Mouse (Mus musculus): Measurements from ENCODE around the gene Itpr1. TPM values are rescaled to one million over a fixed set of nuclear protein-coding genes. Genes with fewer than 3 reads are reported as not detected.

The Itpr1 gene
- polyA plus RNA-seq, 1 experiment from 2014 or later: 6.5 TPM

GRCm38 (mm10) chr6:108494994-108495393 is 282.1 kb downstream of the Itpr1 start:
- Histone ChIP-seq H3K36me3 (replicated peaks; ENCODE audit: control insufficient read depth, insufficient read depth, low read depth, low read length) (no peaks in the 10 kb centered on the region), H3K9me3 (replicated peaks; ENCODE audit: control insufficient read depth, low read length) (no peaks in the 10 kb centered on the region), H3K27me3 (ENCODE audit: control insufficient read depth, insufficient read depth, low read length) (no peaks in the 10 kb centered on the region), H3K4me2 (ENCODE audit: low read depth, low read length) (no peak overlapping the region), H3K4me3 (ENCODE audit: low read depth, low read length) (no peak overlapping the region), H3K9ac (replicated peaks; ENCODE audit: low read length) (no peak overlapping the region), H3K27ac (replicated peaks; ENCODE audit: low read depth, low read length) (no peak overlapping the region), H3K4me1 (ENCODE audit: control insufficient read depth, insufficient read depth, low read length) (no peaks in the 10 kb centered on the region)
- 88% methylated on average over 6 of the region's 6 CpGs for WGBS
- DNase-seq (ENCODE audit: low spot score): no peak
- ATAC-seq (replicated peaks; ENCODE audit: insufficient number of reproducible peaks, low FRiP score, low TSS enrichment, low read depth): no peak

- DNase-seq (ENCODE audit: low spot score) (no peak), ATAC-seq (replicated peaks; ENCODE audit: insufficient number of reproducible peaks, low FRiP score, low TSS enrichment, low read depth) (no peak)
- Histone ChIP-seq H3K4me1 (ENCODE audit: control insufficient read depth, insufficient read depth, low read length) (no peaks in the 10 kb centered on the region), H3K27ac (replicated peaks; ENCODE audit: low read depth, low read length) (no peak overlapping the region), H3K27me3 (ENCODE audit: control insufficient read depth, insufficient read depth, low read length) (no peaks in the 10 kb centered on the region), H3K4me2 (ENCODE audit: low read depth, low read length) (no peak overlapping the region), H3K9ac (replicated peaks; ENCODE audit: low read length) (no peak overlapping the region), H3K36me3 (replicated peaks; ENCODE audit: control insufficient read depth, insufficient read depth, low read depth, low read length) (no peaks in the 10 kb centered on the region), H3K4me3 (ENCODE audit: low read depth, low read length) (no peak overlapping the region), H3K9me3 (replicated peaks; ENCODE audit: control insufficient read depth, low read length) (no peaks in the 10 kb centered on the region)
- 88% methylated on average over 7 of the region's 7 CpGs for WGBS
Measured at GRCm38 (mm10) chr6:108498070-108498469, 285.2 kb downstream of the Itpr1 start.

- H3K4me2 ChIP-seq (ENCODE audit: low read depth, low read length): no peak overlapping the region
- no peaks in the 10 kb centered on the region for H3K36me3 ChIP-seq (replicated peaks; ENCODE audit: control insufficient read depth, insufficient read depth, low read depth, low read length)
- 90% methylated on average over 5 of the region's 5 CpGs for WGBS
- no peak overlapping the region for H3K27ac ChIP-seq (replicated peaks; ENCODE audit: low read depth, low read length)
- no peaks in the 10 kb centered on the region for H3K27me3 ChIP-seq (ENCODE audit: control insufficient read depth, insufficient read depth, low read length)
- no peak for DNase-seq (ENCODE audit: low spot score)
- no peak overlapping the region for H3K9ac ChIP-seq (replicated peaks; ENCODE audit: low read length)
- no peak overlapping the region for H3K4me3 ChIP-seq (ENCODE audit: low read depth, low read length)
- no peak for ATAC-seq (replicated peaks; ENCODE audit: insufficient number of reproducible peaks, low FRiP score, low TSS enrichment, low read depth)
- no peaks in the 10 kb centered on the region for H3K9me3 ChIP-seq (replicated peaks; ENCODE audit: control insufficient read depth, low read length)
- H3K4me1 ChIP-seq (ENCODE audit: control insufficient read depth, insufficient read depth, low read length): no peaks in the 10 kb centered on the region
Measured at GRCm38 (mm10) chr6:108503651-108504050, 290.8 kb downstream of the Itpr1 start.

GRCm38 (mm10) chr6:108504717-108505116 is 291.8 kb downstream of the Itpr1 start:
- H3K4me3 ChIP-seq (ENCODE audit: low read depth, low read length): no peak overlapping the region
- no peaks in the 10 kb centered on the region for H3K36me3 ChIP-seq (replicated peaks; ENCODE audit: control insufficient read depth, insufficient read depth, low read depth, low read length)
- H3K9ac ChIP-seq (replicated peaks; ENCODE audit: low read length): no peak overlapping the region
- no peak for DNase-seq (ENCODE audit: low spot score)
- ATAC-seq (replicated peaks; ENCODE audit: insufficient number of reproducible peaks, low FRiP score, low TSS enrichment, low read depth): no peak
- no peaks in the 10 kb centered on the region for H3K9me3 ChIP-seq (replicated peaks; ENCODE audit: control insufficient read depth, low read length)
- H3K4me1 ChIP-seq (ENCODE audit: control insufficient read depth, insufficient read depth, low read length): no peaks in the 10 kb centered on the region
- WGBS: 88% methylated on average over 7 of the region's 7 CpGs
- no peak overlapping the region for H3K27ac ChIP-seq (replicated peaks; ENCODE audit: low read depth, low read length)
- H3K27me3 ChIP-seq (ENCODE audit: control insufficient read depth, insufficient read depth, low read length): no peaks in the 10 kb centered on the region
- H3K4me2 ChIP-seq (ENCODE audit: low read depth, low read length): no peak overlapping the region

- H3K9ac ChIP-seq (replicated peaks; ENCODE audit: low read length): no peak overlapping the region
- no peak for DNase-seq (ENCODE audit: low spot score)
- H3K9me3 ChIP-seq (replicated peaks; ENCODE audit: control insufficient read depth, low read length): no peaks in the 10 kb centered on the region
- H3K27me3 ChIP-seq (ENCODE audit: control insufficient read depth, insufficient read depth, low read length): no peaks in the 10 kb centered on the region
- no peak overlapping the region for H3K4me2 ChIP-seq (ENCODE audit: low read depth, low read length)
- H3K36me3 ChIP-seq (replicated peaks; ENCODE audit: control insufficient read depth, insufficient read depth, low read depth, low read length): no peaks in the 10 kb centered on the region
- no peak overlapping the region for H3K4me3 ChIP-seq (ENCODE audit: low read depth, low read length)
- no peak overlapping the region for H3K27ac ChIP-seq (replicated peaks; ENCODE audit: low read depth, low read length)
- ATAC-seq (replicated peaks; ENCODE audit: insufficient number of reproducible peaks, low FRiP score, low TSS enrichment, low read depth): no peak
- no peaks in the 10 kb centered on the region for H3K4me1 ChIP-seq (ENCODE audit: control insufficient read depth, insufficient read depth, low read length)
- 95% methylated on average over 3 of the region's 3 CpGs for WGBS
Measured at GRCm38 (mm10) chr6:108506161-108506560, 293.3 kb downstream of the Itpr1 start.

- Histone ChIP-seq H3K4me3 (ENCODE audit: low read depth, low read length) (no peak overlapping the region), H3K4me1 (ENCODE audit: control insufficient read depth, insufficient read depth, low read length) (no peaks in the 10 kb centered on the region), H3K4me2 (ENCODE audit: low read depth, low read length) (no peak overlapping the region), H3K36me3 (replicated peaks; ENCODE audit: control insufficient read depth, insufficient read depth, low read depth, low read length) (no peaks in the 10 kb centered on the region), H3K9me3 (replicated peaks; ENCODE audit: control insufficient read depth, low read length) (no peaks in the 10 kb centered on the region), H3K27ac (replicated peaks; ENCODE audit: low read depth, low read length) (no peak overlapping the region), H3K9ac (replicated peaks; ENCODE audit: low read length) (no peak overlapping the region), H3K27me3 (ENCODE audit: control insufficient read depth, insufficient read depth, low read length) (no peaks in the 10 kb centered on the region)
- DNase-seq (ENCODE audit: low spot score) (no peak), ATAC-seq (replicated peaks; ENCODE audit: insufficient number of reproducible peaks, low FRiP score, low TSS enrichment, low read depth) (no peak)
- WGBS: 93% methylated on average over 3 of the region's 3 CpGs
Measured at GRCm38 (mm10) chr6:108507337-108507736, 294.4 kb downstream of the Itpr1 start.

- H3K4me3 ChIP-seq (ENCODE audit: low read depth, low read length): no peak overlapping the region
- ATAC-seq (replicated peaks; ENCODE audit: insufficient number of reproducible peaks, low FRiP score, low TSS enrichment, low read depth) (no peak), DNase-seq (ENCODE audit: low spot score) (no peak)
- WGBS: 84% methylated on average over 2 of the region's 2 CpGs
- H3K9ac ChIP-seq (replicated peaks; ENCODE audit: low read length): no peak overlapping the region
- H3K27me3 ChIP-seq (ENCODE audit: control insufficient read depth, insufficient read depth, low read length): no peaks in the 10 kb centered on the region
- no peaks in the 10 kb centered on the region for H3K4me1 ChIP-seq (ENCODE audit: control insufficient read depth, insufficient read depth, low read length)
- H3K27ac ChIP-seq (replicated peaks; ENCODE audit: low read depth, low read length): no peak overlapping the region
- no peaks in the 10 kb centered on the region for H3K36me3 ChIP-seq (replicated peaks; ENCODE audit: control insufficient read depth, insufficient read depth, low read depth, low read length)
- no peaks in the 10 kb centered on the region for H3K9me3 ChIP-seq (replicated peaks; ENCODE audit: control insufficient read depth, low read length)
- no peak overlapping the region for H3K4me2 ChIP-seq (ENCODE audit: low read depth, low read length)
Measured at GRCm38 (mm10) chr6:108509320-108509719, 296.4 kb downstream of the Itpr1 start.

- Histone ChIP-seq H3K36me3 (replicated peaks; ENCODE audit: control insufficient read depth, insufficient read depth, low read depth, low read length) (no peaks in the 10 kb centered on the region), H3K27ac (replicated peaks; ENCODE audit: low read depth, low read length) (no peak overlapping the region), H3K4me2 (ENCODE audit: low read depth, low read length) (no peak overlapping the region), H3K27me3 (ENCODE audit: control insufficient read depth, insufficient read depth, low read length) (no peaks in the 10 kb centered on the region), H3K9ac (replicated peaks; ENCODE audit: low read length) (no peak overlapping the region), H3K9me3 (replicated peaks; ENCODE audit: control insufficient read depth, low read length) (no peaks in the 10 kb centered on the region), H3K4me1 (ENCODE audit: control insufficient read depth, insufficient read depth, low read length) (no peaks in the 10 kb centered on the region), H3K4me3 (ENCODE audit: low read depth, low read length) (no peak overlapping the region)
- WGBS: 82% methylated on average over 9 of the region's 9 CpGs
- ATAC-seq (replicated peaks; ENCODE audit: insufficient number of reproducible peaks, low FRiP score, low TSS enrichment, low read depth) (no peak), DNase-seq (ENCODE audit: low spot score) (no peak)
Measured at GRCm38 (mm10) chr6:108510101-108510500, 297.2 kb downstream of the Itpr1 start.

All from embryonic facial prominence, embryonic 11.5 days (tissue).